Mouse (Mus musculus) heart, postnatal 0 days (tissue): Measurements from ENCODE around the gene Snx15. TPM values are rescaled to one million over a fixed set of nuclear protein-coding genes. Genes with fewer than 3 reads are reported as not detected.

Experiments
- ATAC-seq: fragments of 200-750 bp; cut with Nextera tagmentation; 2 replicates; pipeline ENCODE4 v1.8.0; 2017; ENCODE audit warnings: low read depth, moderate number of reproducible peaks, moderate library complexity; ENCODE audit not compliant: insufficient read depth
- DNase-seq: peaks from one replicate; pipeline ENCODE4 v3.0.0-alpha.2; 2016; ENCODE audit warnings: low spot score
- H3K27ac ChIP-seq: fragments of 300-500 bp; sonication (generic); 2 replicates; pipeline ENCODE4 v1.5.1; 2014; ENCODE audit warnings: low read depth, mild to moderate bottlenecking
- H3K27me3 ChIP-seq: fragments of 300-500 bp; sonication (generic); 2 replicates; pipeline ENCODE4 v1.6.1; 2014; ENCODE audit warnings: low read length, mixed read lengths; ENCODE audit not compliant: control insufficient read depth, insufficient read depth
- H3K36me3 ChIP-seq: fragments of 300-500 bp; sonication (generic); replicated peaks from 2 replicates; pipeline ENCODE4 v1.6.1; 2014; ENCODE audit warnings: low read length, mixed read lengths; ENCODE audit not compliant: control insufficient read depth, insufficient read depth
- H3K4me1 ChIP-seq: fragments of 300-500 bp; sonication (generic); 2 replicates; pipeline ENCODE4 v1.6.1; 2014; ENCODE audit warnings: antibody characterized with exemption; ENCODE audit not compliant: control insufficient read depth, insufficient read depth
- H3K4me2 ChIP-seq: fragments of 300-500 bp; sonication (generic); 2 replicates; pipeline ENCODE4 v1.6.1; 2014; ENCODE audit warnings: low read depth, mild to moderate bottlenecking, low read length, moderate library complexity
- H3K4me3 ChIP-seq: fragments of 300-500 bp; sonication (generic); 2 replicates; pipeline ENCODE4 v1.5.1; 2014; ENCODE audit warnings: low read depth, low read length
- H3K9ac ChIP-seq: fragments of 300-500 bp; sonication (generic); replicated peaks from 2 replicates; pipeline ENCODE4 v1.6.1; 2014; ENCODE audit warnings: low read depth, low read length, mixed read lengths
- H3K9me3 ChIP-seq: fragments of 300-500 bp; sonication (generic); replicated peaks from 2 replicates; pipeline ENCODE4 v1.6.1; 2016; ENCODE audit warnings: low read length; ENCODE audit not compliant: control insufficient read depth
- CTCF ChIP-seq: IDR thresholded peaks from 2 replicates; pipeline ENCODE4 v1.5.1; 2016; ENCODE audit warnings: antibody characterized with exemption, control low read depth, low read depth
- EP300 ChIP-seq: IDR thresholded peaks from 2 replicates; pipeline ENCODE4 v1.6.1; 2016; ENCODE audit warnings: antibody characterized with exemption, low read depth
- WGBS: fragments of 180-500 bp; shearing (Covaris S2); extraction: QIAGEN DNeasy Blood & Tissue Kit; methylation state at CpG from one replicate; pipeline ENCODE4 v1.1.7; 2014; 5-methylcytosine and 5-hydroxymethylcytosine counted together
- polyA plus RNA-seq: library from polyadenylated mRNA; unstranded; fragments of >200 nt; fragmentation: Nextera tagmentation; extraction: Ambion mirVana; gene quantifications from 2 replicates; pipeline ENCODE4 v1.2.1, GENCODE M21; 2015
- total RNA-seq: library from RNA; depleted of rRNA; stranded (reverse); fragments of >200 nt; gene quantifications from 2 replicates; pipeline ENCODE4 v1.2.3, GENCODE M21; 2014; ENCODE audit warnings: low replicate concordance

Gene Snx15
- total and polyA plus RNA-seq, 2 experiments from 2014 or later, result 17.5 to 30.5 TPM

DNA sequence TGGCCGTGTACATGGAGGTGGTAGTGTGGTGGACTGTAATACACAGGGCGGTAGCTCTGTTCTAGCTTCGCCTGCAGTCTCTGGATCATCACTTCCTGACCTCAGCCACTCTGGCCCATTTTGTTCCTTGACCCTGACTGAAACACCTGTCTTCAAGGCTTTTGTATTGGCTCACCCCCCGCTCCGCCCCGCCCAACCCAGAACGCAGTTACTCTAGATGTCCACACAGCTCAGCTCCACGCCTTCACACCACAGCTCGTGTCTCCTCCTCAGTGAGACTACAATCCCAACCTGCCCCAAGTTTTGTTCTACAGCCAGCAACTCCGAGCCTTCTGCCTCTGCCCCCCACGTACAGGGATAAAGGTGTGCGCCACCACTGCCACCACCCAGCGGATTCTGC, 39.3 kb downstream of the Snx15 start:
- Histone ChIP-seq H3K9me3 (no peaks in the 10 kb centered on the region), H3K4me1 (peaks cover 11% of the 10 kb centered on the region), H3K36me3 (peaks cover 41% of the 10 kb centered on the region), H3K27me3 (no peaks in the 10 kb centered on the region), H3K27ac (no peak overlapping the region), H3K4me3 (no peak overlapping the region), H3K4me2 (no peak overlapping the region), H3K9ac (no peak overlapping the region)
- DNase-seq (no peak), ATAC-seq (no peak)
- WGBS, result 89% methylated on average over 13 of the region's 13 CpGs
- no peak for TF ChIP-seq EP300

DNA sequence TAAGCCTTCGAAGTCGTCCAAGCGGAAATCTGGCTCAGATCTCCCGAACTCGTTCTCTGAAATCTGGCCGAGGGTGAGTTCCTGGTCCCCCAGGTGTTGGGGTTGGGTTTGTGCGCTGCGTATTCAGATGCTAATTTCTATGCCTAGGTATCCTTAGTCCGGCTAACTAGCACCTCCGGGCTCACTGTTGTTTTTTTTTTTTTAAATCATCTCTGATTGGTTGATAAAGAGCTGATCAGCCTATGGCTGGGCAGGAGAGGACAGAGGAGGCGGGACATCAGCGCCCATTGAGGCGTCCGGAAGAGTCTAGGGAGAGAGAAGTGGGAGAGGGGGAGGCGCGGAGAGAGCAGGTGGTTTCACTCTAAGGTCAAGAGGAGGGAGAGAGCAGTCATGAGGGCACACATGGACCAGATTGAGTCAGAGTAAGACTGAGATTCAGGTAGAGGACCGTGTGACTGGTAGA, 42.7 kb downstream of the Snx15 start:
- no peaks in the 10 kb centered on the region for H3K9me3 ChIP-seq
- no peaks in the 10 kb centered on the region for H3K27me3 ChIP-seq
- H3K4me3 ChIP-seq, result peak overlapping the region; percentile 72
- peak overlapping the region; percentile 52; the same call in 1 of the 2 replicates for H3K27ac ChIP-seq
- peaks cover 38% of the 10 kb centered on the region for H3K36me3 ChIP-seq
- H3K4me2 ChIP-seq, result peak overlapping the region; percentile 87
- H3K9ac ChIP-seq, result peak overlapping the region; percentile 44
- peak; percentile 59 for ATAC-seq
- DNase-seq, result peak; percentile 50
- no peak for TF ChIP-seq CTCF
- no peak for TF ChIP-seq EP300
- WGBS, result 0% methylated on average over 17 of the region's 17 CpGs
- peaks cover 13% of the 10 kb centered on the region for H3K4me1 ChIP-seq

DNA sequence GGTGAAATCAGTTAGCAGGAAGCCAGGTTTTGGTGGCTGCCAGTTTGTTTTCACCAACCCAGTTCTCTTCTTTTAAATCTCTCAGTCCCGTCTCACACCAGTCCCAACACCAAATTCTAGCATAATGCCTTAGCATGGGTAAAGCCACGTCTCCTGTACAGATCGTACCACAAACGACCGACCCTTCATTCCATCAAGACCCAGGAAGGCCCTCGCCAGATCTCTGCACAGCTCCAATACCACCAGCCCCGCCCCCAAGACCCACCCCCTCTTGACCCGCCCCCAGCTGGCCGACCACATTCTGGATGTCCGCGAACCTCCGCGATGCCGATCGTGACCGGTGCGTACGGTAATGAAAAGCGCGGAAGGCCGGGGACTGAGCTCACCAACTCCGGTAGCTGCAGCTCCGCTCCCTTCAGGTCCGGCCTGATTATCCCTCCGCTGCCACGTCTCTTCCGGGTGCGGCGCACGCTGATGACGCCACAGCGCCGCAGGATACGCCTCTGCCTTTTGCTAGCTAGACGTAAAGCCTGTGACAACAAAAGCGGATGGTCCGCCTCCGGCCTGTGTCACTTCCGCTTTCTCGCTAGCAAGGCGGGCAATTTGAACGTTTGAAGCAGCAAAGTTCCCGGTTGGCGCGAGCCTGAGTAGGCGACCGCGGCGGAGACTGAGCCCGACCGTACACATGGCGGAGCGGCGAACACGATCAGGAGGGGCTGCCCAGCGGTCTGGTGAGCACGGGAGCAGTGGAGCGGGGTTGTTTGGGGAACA, 43.4 kb downstream of the Snx15 start, which contains the start of the genes Zfpl1 and Cdca5:
Gene Zfpl1 (minus strand): TSS at position 479 of the 771 bp plus-strand sequence.
Gene Cdca5 (plus strand): TSS at position 506 of the 771 bp plus-strand sequence.
- peak within 1 kb of the TSS; percentile 60 for H3K27ac ChIP-seq
- H3K36me3 ChIP-seq, result peaks cover 38% of the 10 kb centered on the region
- H3K4me3 ChIP-seq, result peak within 1 kb of the TSS; percentile 72
- no peaks in the 10 kb centered on the region for H3K9me3 ChIP-seq
- no peaks in the 10 kb centered on the region for H3K27me3 ChIP-seq
- TF ChIP-seq EP300 (0 out of 2 replicates have a peak, but pooled peaks have one; percentile 56), CTCF (no peak)
- peak within 1 kb of the TSS; percentile 87 for H3K4me2 ChIP-seq
- peak; percentile 92 for ATAC-seq
- under 1% methylated on average over 58 of the region's 58 CpGs for WGBS
- peaks cover 13% of the 10 kb centered on the region for H3K4me1 ChIP-seq
- peak within 1 kb of the TSS; percentile 73 for H3K9ac ChIP-seq
- peak; percentile 96 for DNase-seq

DNA sequence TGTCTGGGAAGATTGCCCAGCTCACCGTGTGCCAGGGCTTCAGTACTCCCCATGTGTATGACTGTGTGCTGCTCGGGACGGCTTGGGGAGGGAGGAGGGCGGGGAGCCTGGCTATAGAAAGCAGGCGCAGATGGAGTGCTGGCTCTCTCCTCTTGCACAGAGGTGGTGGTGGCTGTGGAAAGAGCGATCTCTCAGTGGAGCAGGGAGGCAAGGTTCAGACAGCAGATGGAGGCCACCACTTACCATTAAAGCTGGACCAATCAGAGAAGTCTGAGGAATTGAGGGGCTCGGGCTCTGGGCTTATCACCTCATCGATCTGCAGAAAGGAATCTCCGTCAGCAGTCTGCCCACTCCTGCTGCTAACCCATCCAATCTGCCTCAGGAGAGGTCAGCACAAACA, 45.9 kb downstream of the Snx15 start, which contains the start of gene Gm28374:
Gene Gm28374 (minus strand): TSS at position 101 of the 400 bp plus-strand sequence.
- Histone ChIP-seq H3K9me3 (no peaks in the 10 kb centered on the region), H3K9ac (no peak within 1 kb of the TSS), H3K4me2 (no peak within 1 kb of the TSS), H3K27ac (no peak within 1 kb of the TSS), H3K4me3 (no peak within 1 kb of the TSS), H3K27me3 (no peaks in the 10 kb centered on the region), H3K36me3 (peaks cover 28% of the 10 kb centered on the region), H3K4me1 (peaks cover 17% of the 10 kb centered on the region)
- DNase-seq (no peak), ATAC-seq (no peak)
- TF ChIP-seq CTCF, result no peak
- no peak for TF ChIP-seq EP300
- WGBS, result 86% methylated on average over 9 of the region's 9 CpGs

DNA sequence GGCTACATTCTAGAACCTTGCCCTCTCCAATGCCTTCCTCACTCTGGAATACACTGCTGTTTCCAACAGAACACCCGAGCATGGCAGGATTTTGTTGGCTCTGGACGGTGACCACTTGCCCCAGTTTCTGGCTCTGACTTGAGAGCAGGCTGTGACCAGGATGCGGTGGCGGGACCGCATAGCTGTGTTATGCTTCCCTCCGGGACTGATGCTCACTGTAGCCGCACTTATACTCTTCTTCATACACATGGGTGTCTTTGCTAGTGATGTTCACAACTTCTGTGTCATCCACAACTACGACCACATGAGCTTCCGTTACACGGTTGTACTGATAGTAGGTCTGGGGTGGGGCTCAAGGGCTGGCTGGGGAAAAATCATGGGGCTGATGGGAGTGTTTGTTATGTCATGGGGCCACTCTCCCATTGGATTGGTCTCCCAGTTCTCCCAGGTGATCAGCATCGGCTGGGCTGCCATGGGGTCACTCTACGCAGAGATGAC, 48.1 kb downstream of the Snx15 start, which contains the start of gene Tmem262:
Gene Tmem262 (plus strand): TSS at position 51 of the 498 bp plus-strand sequence.
- Histone ChIP-seq H3K4me3 (no peak within 1 kb of the TSS), H3K9ac (no peak within 1 kb of the TSS), H3K4me1 (peaks cover 18% of the 10 kb centered on the region), H3K9me3 (no peaks in the 10 kb centered on the region), H3K4me2 (no peak within 1 kb of the TSS), H3K27ac (no peak within 1 kb of the TSS), H3K36me3 (peaks cover 30% of the 10 kb centered on the region), H3K27me3 (no peaks in the 10 kb centered on the region)
- no peak for ATAC-seq
- 87% methylated on average over 12 of the region's 12 CpGs for WGBS
- DNase-seq, result no peak
- TF ChIP-seq CTCF (no peak), EP300 (no peak)
